Mouse (Mus musculus) limb, embryonic 14.5 days (tissue): Measurements from ENCODE around the gene Skap2. TPM values are rescaled to one million over a fixed set of nuclear protein-coding genes. Genes with fewer than 3 reads are reported as not detected.

Experiments
- ATAC-seq: fragments of 200-750 bp; cut with Nextera tagmentation; 2 replicates; pipeline ENCODE4 v1.8.0; 2017; ENCODE audit warnings: low read depth, moderate number of reproducible peaks, moderate TSS enrichment; ENCODE audit not compliant: low FRiP score
- DNase-seq: peaks from one replicate; pipeline ENCODE4 v3.0.0-alpha.2; 2015; ENCODE audit warnings: low spot score
- H3K27ac ChIP-seq: fragments of 300-500 bp; sonication (generic); replicated peaks from 2 replicates; pipeline ENCODE4 v1.5.1; 2014; ENCODE audit warnings: low read depth, mild to moderate bottlenecking, low read length, moderate library complexity, mixed read lengths
- H3K27me3 ChIP-seq: fragments of 300-500 bp; sonication (generic); 2 replicates; pipeline ENCODE4 v1.6.1; 2014; ENCODE audit warnings: low read length, mixed read lengths; ENCODE audit not compliant: control insufficient read depth, insufficient read depth
- H3K36me3 ChIP-seq: fragments of 300-500 bp; sonication (generic); 2 replicates; pipeline ENCODE4 v1.6.1; 2014; ENCODE audit warnings: mild to moderate bottlenecking, low read length, moderate library complexity, mixed read lengths; ENCODE audit not compliant: control insufficient read depth, insufficient read depth
- H3K4me1 ChIP-seq: fragments of 300-500 bp; sonication (generic); 2 replicates; pipeline ENCODE4 v1.6.1; 2014; ENCODE audit warnings: antibody characterized with exemption, low read length, mixed read lengths; ENCODE audit not compliant: control insufficient read depth, insufficient read depth
- H3K4me2 ChIP-seq: fragments of 300-500 bp; sonication (generic); replicated peaks from 2 replicates; pipeline ENCODE4 v1.6.1; 2014; ENCODE audit warnings: low read depth, mild to moderate bottlenecking, low read length, moderate library complexity; ENCODE audit not compliant: severe bottlenecking
- H3K4me3 ChIP-seq: fragments of 300-500 bp; sonication (generic); replicated peaks from 2 replicates; pipeline ENCODE4 v1.5.1; 2014; ENCODE audit warnings: low read length
- H3K9ac ChIP-seq: fragments of 300-500 bp; sonication (generic); 2 replicates; pipeline ENCODE4 v1.6.1; 2014; ENCODE audit warnings: mild to moderate bottlenecking, low read depth, low read length, moderate library complexity; ENCODE audit not compliant: severe bottlenecking
- H3K9me3 ChIP-seq: fragments of 300-500 bp; sonication (generic); 2 replicates; pipeline ENCODE4 v1.6.1; 2016; ENCODE audit warnings: low read length; ENCODE audit not compliant: control insufficient read depth
- POLR2A ChIP-seq: fragments of 200-500 bp; IDR thresholded peaks from 2 replicates; pipeline ENCODE4 v1.8.0; 2012; ENCODE audit warnings: inconsistent platforms, mild to moderate bottlenecking, moderate library complexity, borderline replicate concordance; ENCODE audit not compliant: insufficient read depth, insufficient read length; ENCODE audit errors: extremely low read depth
- WGBS: fragments of 180-500 bp; shearing (Covaris S2); extraction: QIAGEN DNeasy Blood & Tissue Kit; methylation state at CpG from one replicate; pipeline ENCODE4 v1.1.7; 2014; 5-methylcytosine and 5-hydroxymethylcytosine counted together
- polyA plus RNA-seq, 2 experiments: library from polyadenylated mRNA; depleted of rRNA in 1 of 2; stranded (reverse) in 1 of 2; unstranded in 1 of 2; fragments of >200 nt; fragmentation: Nextera tagmentation in 1 of 2; extraction: Ambion mirVana in 1 of 2; gene quantifications; 2 replicates each; pipeline versions ENCODE4 v1.2.1 to v1.2.3; 2012 to 2014

Gene Skap2
- polyA plus RNA-seq, 2 experiments, result 14.4 to 23.0 TPM

DNA sequence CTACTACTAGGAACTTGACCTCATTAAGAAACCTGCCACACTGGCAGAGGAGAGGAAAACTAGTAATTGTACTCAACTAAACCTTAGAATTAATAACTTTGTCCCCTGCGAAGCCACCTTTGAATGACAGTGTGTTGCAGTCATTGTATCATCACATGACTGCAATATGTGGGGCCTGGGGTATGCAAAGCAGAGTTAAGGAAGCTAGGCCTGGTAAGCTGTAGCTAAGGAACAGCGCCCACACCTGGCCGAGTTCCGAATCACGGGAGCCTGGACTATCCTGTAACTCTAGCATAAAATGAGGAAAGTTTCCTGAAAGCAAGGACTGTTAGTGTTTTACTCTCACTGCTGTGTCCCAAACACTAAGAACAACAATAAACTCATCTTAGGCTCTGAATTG lies 33.2 kb upstream of the Skap2 start:
- no peak for DNase-seq
- Histone ChIP-seq H3K9ac (no peak overlapping the region), H3K9me3 (no peaks in the 10 kb centered on the region), H3K36me3 (no peaks in the 10 kb centered on the region), H3K4me3 (no peak overlapping the region), H3K4me2 (no peak overlapping the region), H3K4me1 (no peaks in the 10 kb centered on the region), H3K27me3 (no peaks in the 10 kb centered on the region), H3K27ac (no peak overlapping the region)
- 62% methylated on average over 5 of the region's 5 CpGs for WGBS
- no peak for TF ChIP-seq POLR2A
- ATAC-seq, result no peak

DNA sequence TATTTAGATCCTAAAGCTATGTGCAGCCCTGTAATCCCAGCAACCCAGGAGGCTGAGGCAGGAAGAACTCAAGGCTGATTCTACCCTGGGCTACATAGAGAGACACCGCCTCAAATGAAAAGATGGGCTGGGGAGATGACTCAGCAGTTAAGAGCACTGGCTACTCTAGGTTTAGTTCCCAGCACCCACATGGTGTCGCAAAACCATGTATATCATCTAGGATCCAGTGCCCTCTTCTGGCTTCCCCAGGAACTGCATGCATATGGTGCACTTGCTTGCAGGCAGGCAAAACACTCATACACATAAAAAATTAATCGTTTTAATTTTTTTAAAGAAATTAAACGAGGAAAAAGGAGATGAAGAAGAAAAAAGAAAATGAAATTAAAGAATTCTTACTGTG lies 23.7 kb upstream of the Skap2 start:
- Histone ChIP-seq H3K27me3 (no peaks in the 10 kb centered on the region), H3K4me3 (no peak overlapping the region), H3K27ac (no peak overlapping the region), H3K9ac (no peak overlapping the region), H3K36me3 (no peaks in the 10 kb centered on the region), H3K4me1 (0 out of 2 replicates have a peak, but pooled peaks cover 2% of the 10 kb centered on the region), H3K9me3 (peaks cover 4% of the 10 kb centered on the region; the same call in 1 of the 2 replicates), H3K4me2 (no peak overlapping the region)
- WGBS, result 88% methylated on average over 4 of the region's 4 CpGs
- DNase-seq (no peak), ATAC-seq (no peak)
- no peak for TF ChIP-seq POLR2A

DNA sequence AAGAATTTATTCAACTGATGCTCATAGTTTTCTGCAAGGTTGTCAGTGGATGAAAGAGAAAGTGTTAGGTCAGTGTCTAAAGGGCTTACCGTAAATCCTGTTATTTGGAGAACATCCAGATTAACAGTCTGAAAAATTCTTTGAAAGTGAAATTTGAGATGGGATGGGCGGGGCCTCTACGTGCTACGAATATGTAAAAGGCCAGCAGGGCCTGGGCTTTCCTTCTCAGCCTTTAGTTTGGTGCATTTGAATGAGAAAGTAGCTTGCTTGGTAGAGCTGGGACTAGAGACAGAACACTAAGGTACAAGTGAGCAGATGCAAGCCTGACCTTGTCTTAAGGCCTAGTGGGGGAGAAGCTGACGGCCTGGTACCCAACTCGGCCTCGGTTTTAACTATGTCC lies 18.8 kb upstream of the Skap2 start:
- Histone ChIP-seq H3K9me3 (peaks cover 4% of the 10 kb centered on the region; the same call in 1 of the 2 replicates), H3K9ac (no peak overlapping the region), H3K27ac (no peak overlapping the region), H3K36me3 (no peaks in the 10 kb centered on the region), H3K4me2 (no peak overlapping the region), H3K27me3 (no peaks in the 10 kb centered on the region), H3K4me1 (0 out of 2 replicates have a peak, but pooled peaks cover 2% of the 10 kb centered on the region), H3K4me3 (no peak overlapping the region)
- WGBS, result 33% methylated on average over 7 of the region's 7 CpGs
- DNase-seq (no peak), ATAC-seq (no peak)
- TF ChIP-seq POLR2A, result no peak

DNA sequence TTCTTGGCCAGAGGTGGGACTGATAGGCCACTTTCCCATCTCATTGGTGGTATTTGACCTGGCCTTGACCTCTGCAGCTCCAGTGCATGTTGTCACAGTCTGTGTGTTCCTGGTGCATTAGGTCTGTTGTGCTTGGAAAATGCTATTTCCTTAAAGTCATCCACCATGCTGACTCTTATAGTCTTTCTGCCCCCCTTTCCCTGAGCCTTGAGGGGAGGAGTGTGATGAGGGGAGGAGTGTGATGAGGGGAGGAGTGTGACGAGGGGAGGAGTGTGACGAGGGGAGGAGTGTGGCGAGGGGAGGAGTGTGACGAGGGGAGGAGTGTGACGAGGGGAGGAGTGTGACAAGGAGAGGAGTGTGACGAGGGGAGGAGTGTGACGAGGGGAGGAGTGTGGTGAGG lies 15.8 kb upstream of the Skap2 start:
- ATAC-seq (no peak), DNase-seq (no peak)
- 92% methylated on average over 7 of the region's 7 CpGs for WGBS
- no peak overlapping the region for H3K9ac ChIP-seq
- no peak overlapping the region for H3K27ac ChIP-seq
- H3K36me3 ChIP-seq, result no peaks in the 10 kb centered on the region
- H3K27me3 ChIP-seq, result no peaks in the 10 kb centered on the region
- no peak overlapping the region for H3K4me3 ChIP-seq
- no peak for TF ChIP-seq POLR2A
- 0 out of 2 replicates have a peak, but pooled peaks cover 2% of the 10 kb centered on the region for H3K4me1 ChIP-seq
- no peaks in the 10 kb centered on the region for H3K9me3 ChIP-seq
- no peak overlapping the region for H3K4me2 ChIP-seq

DNA sequence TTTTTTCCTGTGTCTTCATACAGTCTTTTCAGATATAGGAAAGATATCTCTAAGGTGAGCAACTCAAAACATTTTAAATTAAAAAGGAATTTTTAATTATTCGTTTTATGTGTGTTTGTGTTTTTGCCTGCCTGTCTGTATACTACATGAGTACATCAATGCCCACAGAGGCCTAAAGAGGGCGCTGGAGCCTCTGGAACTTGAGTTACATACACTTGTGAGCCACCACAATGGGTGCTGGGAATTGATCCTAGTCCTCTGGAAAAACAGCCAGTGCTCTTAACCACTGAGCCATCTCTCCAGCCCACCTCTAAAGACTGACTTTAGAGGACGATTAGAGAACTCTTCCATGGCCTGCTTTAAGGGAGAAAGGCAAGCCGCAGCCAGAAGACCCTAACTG lies 14.8 kb upstream of the Skap2 start:
- DNase-seq (no peak), ATAC-seq (no peak)
- WGBS, result 78% methylated on average over 4 of the region's 4 CpGs
- no peak overlapping the region for H3K27ac ChIP-seq
- H3K9me3 ChIP-seq, result no peaks in the 10 kb centered on the region
- H3K4me2 ChIP-seq, result no peak overlapping the region
- H3K36me3 ChIP-seq, result no peaks in the 10 kb centered on the region
- TF ChIP-seq POLR2A, result no peak
- H3K27me3 ChIP-seq, result no peaks in the 10 kb centered on the region
- no peak overlapping the region for H3K9ac ChIP-seq
- H3K4me3 ChIP-seq, result no peak overlapping the region
- H3K4me1 ChIP-seq, result 0 out of 2 replicates have a peak, but pooled peaks cover 2% of the 10 kb centered on the region

DNA sequence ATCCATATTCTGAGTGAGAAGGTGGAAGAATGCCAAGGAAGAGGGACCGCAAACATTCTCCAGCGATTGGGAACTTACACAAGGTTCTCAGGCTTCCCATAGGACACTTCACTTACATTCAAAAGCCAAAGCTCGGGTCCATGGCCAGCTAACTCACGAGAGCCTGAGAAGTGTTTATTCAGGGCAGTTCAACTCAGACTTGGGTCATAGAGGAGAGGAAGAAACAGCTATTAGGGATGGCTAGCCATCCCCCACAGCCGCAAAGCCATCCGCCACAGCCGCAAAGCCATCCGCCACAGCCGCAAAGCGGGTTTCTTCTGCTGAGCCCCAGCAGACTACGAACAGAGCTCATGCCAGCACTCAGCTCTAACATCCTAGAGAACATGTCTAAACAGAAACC lies 13.9 kb upstream of the Skap2 start:
- ATAC-seq (no peak), DNase-seq (no peak)
- H3K9ac ChIP-seq, result no peak overlapping the region
- no peaks in the 10 kb centered on the region for H3K36me3 ChIP-seq
- no peak for TF ChIP-seq POLR2A
- no peaks in the 10 kb centered on the region for H3K9me3 ChIP-seq
- no peak overlapping the region for H3K27ac ChIP-seq
- 0 out of 2 replicates have a peak, but pooled peaks cover under 1% of the 10 kb centered on the region for H3K4me1 ChIP-seq
- WGBS, result 78% methylated on average over 11 of the region's 11 CpGs
- H3K4me3 ChIP-seq, result no peak overlapping the region
- no peaks in the 10 kb centered on the region for H3K27me3 ChIP-seq
- no peak overlapping the region for H3K4me2 ChIP-seq
